Mouse (Mus musculus): ENCODE data around the gene Rrm1. TPM values are rescaled to one million over a fixed set of nuclear protein-coding genes. Genes with fewer than 3 reads are reported as not detected.
A peak's percentile ranks its signal among the peaks of the same experiment; 100 is the strongest.

Gene Rrm1
- 31.2 and 35.7 TPM in 2 replicates for polyA plus RNA-seq (2015; fragmentation: Nextera tagmentation; extraction: Ambion mirVana)

DNA sequence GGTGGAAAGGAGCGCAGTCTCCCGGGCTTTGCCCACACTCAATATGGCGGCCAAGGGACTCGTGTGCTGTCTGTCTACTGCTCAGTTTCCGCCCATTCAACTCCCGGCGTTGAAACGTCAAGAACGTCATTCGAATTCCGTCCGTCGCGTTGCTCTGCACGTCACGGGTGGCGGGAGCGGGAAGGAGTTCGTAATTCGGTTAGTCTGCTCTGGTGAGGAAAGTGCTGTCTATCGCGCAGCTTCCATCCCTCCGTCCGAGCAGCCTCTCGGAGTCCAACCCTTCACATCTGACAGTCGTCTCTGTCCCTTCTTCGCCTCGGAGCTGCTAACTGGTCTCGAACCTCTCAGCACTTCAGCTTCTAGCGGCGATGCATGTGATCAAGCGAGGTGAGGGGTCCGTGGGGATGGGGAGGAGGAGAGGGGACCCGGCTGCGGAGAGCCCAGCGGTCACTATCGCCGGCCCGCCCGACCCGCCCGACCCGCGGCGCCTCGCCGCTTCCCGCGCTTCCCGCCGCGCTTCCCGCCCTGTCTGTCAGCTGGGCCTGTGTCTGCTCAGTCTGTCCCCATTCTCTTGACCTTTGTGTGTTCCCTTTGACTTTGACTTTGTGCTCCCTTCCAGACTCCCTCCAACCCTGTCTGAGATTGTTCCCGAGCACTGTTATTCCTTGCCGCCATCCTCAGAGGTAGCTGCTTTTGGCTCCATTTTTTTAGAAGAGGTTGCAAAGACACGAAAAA is at the start of gene Rrm1:
Gene Rrm1, plus strand, starts transcription at position 39 of the 735 bp plus-strand sequence.
- no peaks in the 10 kb centered on the region for H3K27me3 ChIP-seq (ENCODE audit: control insufficient read depth, insufficient read depth, low read length)
- peak within 1 kb of the TSS; percentile 76 for H3K27ac ChIP-seq (replicated peaks)
- TF ChIP-seq EP300 (optimal IDR thresholded peaks at IDR 0.05) (no peak), CTCF (IDR thresholded peaks at IDR 0.05; ENCODE audit: low read depth) (peak; percentile 3; the same call in 1 of the 2 replicates)
- peak within 1 kb of the TSS; percentile 75 for H3K4me2 ChIP-seq (replicated peaks; ENCODE audit: low read depth)
- no peaks in the 10 kb centered on the region for H3K4me1 ChIP-seq (replicated peaks; ENCODE audit: control insufficient read depth, insufficient read depth)
- ATAC-seq (ENCODE audit: low FRiP score, low TSS enrichment) (peak; percentile 99), DNase-seq (ENCODE audit: low spot score) (peak; percentile 96)
- WGBS = under 1% methylated on average over 37 of the region's 56 CpGs
- H3K36me3 ChIP-seq (ENCODE audit: control insufficient read depth, insufficient read depth, low read length) = peaks cover 7% of the 10 kb centered on the region; the same call in 1 of the 2 replicates
- H3K9ac ChIP-seq (ENCODE audit: low read length) = peak within 1 kb of the TSS; percentile 86
- H3K9me3 ChIP-seq (ENCODE audit: control insufficient read depth, low read length) = no peaks in the 10 kb centered on the region
- peak within 1 kb of the TSS; percentile 77 for H3K4me3 ChIP-seq (ENCODE audit: low read depth, low read length)

DNA sequence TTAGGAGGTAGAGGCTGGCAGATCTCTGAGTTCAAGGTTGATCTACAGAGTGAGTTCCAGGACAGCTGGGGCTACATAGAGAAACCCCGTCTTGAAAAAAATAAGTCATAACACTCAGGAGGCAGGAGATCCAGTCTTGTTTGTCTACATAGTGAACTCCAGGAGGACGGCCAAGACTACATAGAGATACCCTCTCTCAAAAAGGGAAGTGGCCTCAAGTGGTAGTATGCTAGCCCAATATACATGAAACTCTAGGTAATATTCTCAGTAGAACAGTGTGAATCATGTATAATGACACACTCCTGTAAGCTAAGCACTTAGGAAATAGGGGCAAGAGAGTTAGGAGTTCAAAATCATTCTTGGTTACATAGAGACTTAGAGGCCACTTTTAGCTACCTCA is 47.6 kb upstream of the Rrm1 start:
- no peak for ATAC-seq (ENCODE audit: low FRiP score, low TSS enrichment)
- Histone ChIP-seq H3K4me3 (ENCODE audit: low read depth, low read length) (no peak overlapping the region), H3K4me1 (replicated peaks; ENCODE audit: control insufficient read depth, insufficient read depth) (no peaks in the 10 kb centered on the region), H3K9me3 (ENCODE audit: control insufficient read depth, low read length) (no peaks in the 10 kb centered on the region), H3K27ac (replicated peaks) (no peak overlapping the region), H3K36me3 (ENCODE audit: control insufficient read depth, insufficient read depth, low read length) (no peaks in the 10 kb centered on the region), H3K4me2 (replicated peaks; ENCODE audit: low read depth) (no peak overlapping the region), H3K27me3 (ENCODE audit: control insufficient read depth, insufficient read depth, low read length) (no peaks in the 10 kb centered on the region), H3K9ac (ENCODE audit: low read length) (no peak overlapping the region)
- TF ChIP-seq CTCF (IDR thresholded peaks at IDR 0.05; ENCODE audit: low read depth) = no peak
- TF ChIP-seq EP300 (optimal IDR thresholded peaks at IDR 0.05) = no peak
- WGBS = 90% methylated on average over 2 of the region's 2 CpGs
- DNase-seq (ENCODE audit: low spot score) = no peak

DNA sequence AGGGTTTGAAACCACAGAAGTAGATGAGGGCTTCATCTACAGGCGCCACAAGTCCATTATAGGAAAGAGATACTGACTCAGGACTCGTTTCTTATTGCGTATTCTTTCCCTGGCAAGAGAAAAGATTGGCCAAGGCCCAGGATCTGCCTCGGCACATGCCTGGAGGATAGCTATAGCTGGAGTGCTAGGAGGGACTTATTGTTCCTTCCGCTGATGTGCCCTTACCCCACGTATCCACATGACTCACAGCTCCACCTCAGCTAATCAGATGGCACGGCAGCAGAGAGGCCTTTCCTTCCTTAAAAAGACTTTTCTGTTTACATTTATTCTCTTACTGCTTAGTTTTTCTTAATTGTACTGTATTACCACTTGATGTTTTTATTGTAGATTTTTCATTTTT is 45.6 kb upstream of the Rrm1 start:
- H3K36me3 ChIP-seq (ENCODE audit: control insufficient read depth, insufficient read depth, low read length) = no peaks in the 10 kb centered on the region
- ATAC-seq (ENCODE audit: low FRiP score, low TSS enrichment) = peak; percentile 90
- no peaks in the 10 kb centered on the region for H3K4me1 ChIP-seq (replicated peaks; ENCODE audit: control insufficient read depth, insufficient read depth)
- no peak overlapping the region for H3K4me2 ChIP-seq (replicated peaks; ENCODE audit: low read depth)
- WGBS = 31% methylated on average over 7 of the region's 7 CpGs
- H3K9ac ChIP-seq (ENCODE audit: low read length) = no peak overlapping the region
- H3K27ac ChIP-seq (replicated peaks) = peak overlapping the region; percentile 3; the same call in 1 of the 2 replicates
- no peaks in the 10 kb centered on the region for H3K27me3 ChIP-seq (ENCODE audit: control insufficient read depth, insufficient read depth, low read length)
- peak; percentile 43 for DNase-seq (ENCODE audit: low spot score)
- TF ChIP-seq CTCF (IDR thresholded peaks at IDR 0.05; ENCODE audit: low read depth) (no peak), EP300 (optimal IDR thresholded peaks at IDR 0.05) (no peak)
- no peak overlapping the region for H3K4me3 ChIP-seq (ENCODE audit: low read depth, low read length)
- no peaks in the 10 kb centered on the region for H3K9me3 ChIP-seq (ENCODE audit: control insufficient read depth, low read length)

DNA sequence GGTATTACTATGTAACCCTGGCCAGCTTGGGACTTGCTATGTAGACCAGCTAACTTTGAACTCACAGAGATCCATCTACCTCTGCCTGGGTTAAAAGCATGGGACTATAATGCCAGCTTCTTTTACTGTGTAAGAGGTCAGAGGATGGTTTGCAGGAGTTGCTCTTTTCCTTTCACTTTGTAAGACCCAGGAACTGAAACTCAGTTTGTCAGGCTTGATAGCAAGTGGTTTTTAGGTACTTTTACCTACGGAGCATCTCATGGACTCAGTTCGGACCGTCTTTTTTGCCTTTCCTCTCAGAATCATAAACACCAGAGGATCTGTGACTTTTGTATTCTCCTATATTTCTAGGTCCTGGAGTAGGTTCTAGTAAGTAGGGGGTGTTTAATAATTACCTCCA is 45.2 kb upstream of the Rrm1 start:
- no peaks in the 10 kb centered on the region for H3K4me1 ChIP-seq (replicated peaks; ENCODE audit: control insufficient read depth, insufficient read depth)
- no peaks in the 10 kb centered on the region for H3K9me3 ChIP-seq (ENCODE audit: control insufficient read depth, low read length)
- no peaks in the 10 kb centered on the region for H3K36me3 ChIP-seq (ENCODE audit: control insufficient read depth, insufficient read depth, low read length)
- DNase-seq (ENCODE audit: low spot score) (no peak), ATAC-seq (ENCODE audit: low FRiP score, low TSS enrichment) (no peak; the same call in 1 of the 2 replicates)
- H3K27me3 ChIP-seq (ENCODE audit: control insufficient read depth, insufficient read depth, low read length) = no peaks in the 10 kb centered on the region
- 85% methylated on average over 3 of the region's 3 CpGs for WGBS
- no peak overlapping the region for H3K4me2 ChIP-seq (replicated peaks; ENCODE audit: low read depth)
- TF ChIP-seq EP300 (optimal IDR thresholded peaks at IDR 0.05) (no peak), CTCF (IDR thresholded peaks at IDR 0.05; ENCODE audit: low read depth) (no peak)
- no peak overlapping the region for H3K4me3 ChIP-seq (ENCODE audit: low read depth, low read length)
- H3K9ac ChIP-seq (ENCODE audit: low read length) = no peak overlapping the region
- no peak overlapping the region for H3K27ac ChIP-seq (replicated peaks)

DNA sequence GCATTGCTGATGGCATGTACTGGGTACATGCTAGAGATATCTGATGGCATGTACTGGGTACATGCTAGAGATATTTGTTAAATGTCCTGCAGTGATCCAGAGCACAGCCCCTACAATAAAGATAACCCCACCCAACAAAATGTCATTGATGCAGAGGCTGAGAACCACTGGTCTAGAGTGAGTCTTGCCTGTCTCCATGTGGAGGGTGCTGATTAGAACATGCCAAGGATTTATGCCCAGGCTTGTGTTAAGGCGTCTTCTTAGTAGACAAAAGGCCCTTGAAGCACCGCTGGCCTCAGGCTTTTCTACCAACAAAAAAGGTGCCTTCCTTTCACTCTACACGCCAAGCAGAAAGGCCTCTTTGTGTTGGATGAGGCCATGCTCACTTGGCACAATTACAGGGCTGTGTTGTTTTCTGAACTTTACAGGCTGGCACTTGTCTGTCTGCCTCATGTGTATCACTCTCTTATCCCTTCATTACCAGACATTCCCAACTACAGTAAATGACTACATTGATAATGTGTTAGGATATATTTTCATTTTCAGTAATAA is 42.2 kb upstream of the Rrm1 start:
- DNase-seq (ENCODE audit: low spot score) (no peak), ATAC-seq (ENCODE audit: low FRiP score, low TSS enrichment) (no peak)
- Histone ChIP-seq H3K4me1 (replicated peaks; ENCODE audit: control insufficient read depth, insufficient read depth) (no peaks in the 10 kb centered on the region), H3K4me3 (ENCODE audit: low read depth, low read length) (no peak overlapping the region), H3K27me3 (ENCODE audit: control insufficient read depth, insufficient read depth, low read length) (no peaks in the 10 kb centered on the region), H3K9ac (ENCODE audit: low read length) (no peak overlapping the region), H3K4me2 (replicated peaks; ENCODE audit: low read depth) (no peak overlapping the region), H3K9me3 (ENCODE audit: control insufficient read depth, low read length) (no peaks in the 10 kb centered on the region), H3K36me3 (ENCODE audit: control insufficient read depth, insufficient read depth, low read length) (no peaks in the 10 kb centered on the region), H3K27ac (replicated peaks) (no peak overlapping the region)
- TF ChIP-seq CTCF (IDR thresholded peaks at IDR 0.05; ENCODE audit: low read depth) (no peak), EP300 (optimal IDR thresholded peaks at IDR 0.05) (no peak)
- 75% methylated on average over 3 of the region's 3 CpGs for WGBS

DNA sequence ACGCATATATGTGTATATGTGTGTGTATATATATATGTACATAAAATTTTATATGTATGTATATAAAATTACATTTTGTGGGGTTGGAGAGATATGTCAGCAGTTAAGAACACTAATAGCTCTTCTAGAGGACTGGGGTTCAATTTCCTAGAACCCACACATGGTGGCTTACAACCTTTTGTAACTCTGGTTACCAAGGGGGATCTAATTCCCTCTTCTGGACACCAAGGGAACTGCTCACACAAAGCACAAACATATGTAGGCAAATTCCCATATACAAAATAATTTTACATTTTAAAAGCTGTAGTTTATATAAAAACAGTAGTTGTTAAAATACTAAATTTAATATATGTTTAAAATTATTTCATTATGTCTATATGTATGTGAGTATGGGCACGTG is 37.4 kb upstream of the Rrm1 start:
- no peaks in the 10 kb centered on the region for H3K36me3 ChIP-seq (ENCODE audit: control insufficient read depth, insufficient read depth, low read length)
- no peaks in the 10 kb centered on the region for H3K4me1 ChIP-seq (replicated peaks; ENCODE audit: control insufficient read depth, insufficient read depth)
- WGBS = 91% methylated on average over 2 of the region's 2 CpGs
- no peaks in the 10 kb centered on the region for H3K27me3 ChIP-seq (ENCODE audit: control insufficient read depth, insufficient read depth, low read length)
- ATAC-seq (ENCODE audit: low FRiP score, low TSS enrichment) (no peak), DNase-seq (ENCODE audit: low spot score) (no peak)
- no peak overlapping the region for H3K4me3 ChIP-seq (ENCODE audit: low read depth, low read length)
- H3K9me3 ChIP-seq (ENCODE audit: control insufficient read depth, low read length) = no peaks in the 10 kb centered on the region
- no peak overlapping the region for H3K4me2 ChIP-seq (replicated peaks; ENCODE audit: low read depth)
- no peak overlapping the region for H3K9ac ChIP-seq (ENCODE audit: low read length)
- no peak overlapping the region for H3K27ac ChIP-seq (replicated peaks)
- TF ChIP-seq EP300 (optimal IDR thresholded peaks at IDR 0.05) (no peak), CTCF (IDR thresholded peaks at IDR 0.05; ENCODE audit: low read depth) (peak; percentile 32)
